Mouse (Mus musculus): ENCODE measurements around the gene Ttc9c. TPM values are rescaled to one million over a fixed set of nuclear protein-coding genes. Genes with fewer than 3 reads are reported as not detected.

Gene Ttc9c
- 63.3 and 67.1 TPM in 2 replicates for polyA plus RNA-seq (2014; fragmentation: Nextera tagmentation; extraction: Ambion mirVana)

GRCm38 (mm10) chr19:8818801-8819595 is at the start of gene Ttc9c:
Gene Ttc9c, minus strand, starts transcription at chr19:8819333.
- H3K4me2 ChIP-seq (ENCODE audit: low read depth, severe bottlenecking) = peak within 1 kb of the TSS; percentile 82
- no peaks in the 10 kb centered on the region for H3K9me3 ChIP-seq (ENCODE audit: control insufficient read depth, low read length)
- peak within 1 kb of the TSS; percentile 98 for H3K27ac ChIP-seq (replicated peaks; ENCODE audit: low read depth, low read length)
- H3K27me3 ChIP-seq (ENCODE audit: control insufficient read depth, insufficient read depth, low read length) = no peaks in the 10 kb centered on the region
- H3K4me1 ChIP-seq (ENCODE audit: control insufficient read depth, insufficient read depth, low read length) = peaks cover 14% of the 10 kb centered on the region
- peak within 1 kb of the TSS; percentile 95 for H3K9ac ChIP-seq (ENCODE audit: low read length)
- peaks cover 13% of the 10 kb centered on the region; the same call in 1 of the 2 replicates for H3K36me3 ChIP-seq (ENCODE audit: control insufficient read depth, insufficient read depth, low read length)
- ATAC-seq (ENCODE audit: insufficient number of reproducible peaks, low FRiP score, low TSS enrichment, low read depth) (peak; percentile 95), DNase-seq (ENCODE audit: low spot score) (peak; percentile 98)
- under 1% methylated on average over 33 of the region's 33 CpGs for whole genome bisulfite sequencing
- H3K4me3 ChIP-seq (ENCODE audit: low read depth, low read length) = peak within 1 kb of the TSS; percentile 100

GRCm38 (mm10) chr19:8864265-8864664 is 45.1 kb upstream of the Ttc9c start:
- no peak overlapping the region for H3K9ac ChIP-seq (ENCODE audit: low read length)
- DNase-seq (ENCODE audit: low spot score) (no peak), ATAC-seq (ENCODE audit: insufficient number of reproducible peaks, low FRiP score, low TSS enrichment, low read depth) (no peak)
- no peak overlapping the region for H3K27ac ChIP-seq (replicated peaks; ENCODE audit: low read depth, low read length)
- no peaks in the 10 kb centered on the region for H3K9me3 ChIP-seq (ENCODE audit: control insufficient read depth, low read length)
- 83% methylated on average over 6 of the region's 6 CpGs for WGBS
- no peak overlapping the region for H3K4me3 ChIP-seq (ENCODE audit: low read depth, low read length)
- no peaks in the 10 kb centered on the region for H3K36me3 ChIP-seq (ENCODE audit: control insufficient read depth, insufficient read depth, low read length)
- H3K27me3 ChIP-seq (ENCODE audit: control insufficient read depth, insufficient read depth, low read length) = no peaks in the 10 kb centered on the region
- no peak overlapping the region for H3K4me2 ChIP-seq (ENCODE audit: low read depth, severe bottlenecking)
- H3K4me1 ChIP-seq (ENCODE audit: control insufficient read depth, insufficient read depth, low read length) = no peaks in the 10 kb centered on the region

- Histone ChIP-seq H3K4me3 (ENCODE audit: low read depth, low read length) (no peak overlapping the region), H3K4me2 (ENCODE audit: low read depth, severe bottlenecking) (no peak overlapping the region), H3K9ac (ENCODE audit: low read length) (no peak overlapping the region), H3K4me1 (ENCODE audit: control insufficient read depth, insufficient read depth, low read length) (no peaks in the 10 kb centered on the region), H3K27ac (replicated peaks; ENCODE audit: low read depth, low read length) (no peak overlapping the region), H3K27me3 (ENCODE audit: control insufficient read depth, insufficient read depth, low read length) (no peaks in the 10 kb centered on the region), H3K9me3 (ENCODE audit: control insufficient read depth, low read length) (no peaks in the 10 kb centered on the region), H3K36me3 (ENCODE audit: control insufficient read depth, insufficient read depth, low read length) (no peaks in the 10 kb centered on the region)
- ATAC-seq (ENCODE audit: insufficient number of reproducible peaks, low FRiP score, low TSS enrichment, low read depth) (no peak), DNase-seq (ENCODE audit: low spot score) (no peak)
- WGBS = 16% methylated on average over 1 of the region's 1 CpGs
Measured at GRCm38 (mm10) chr19:8859018-8859417, 39.9 kb upstream of the Ttc9c start.

- DNase-seq (ENCODE audit: low spot score) = peak; percentile 45
- WGBS = 39% methylated on average over 4 of the region's 4 CpGs
Measured at GRCm38 (mm10) chr19:8857689-8858088, 38.6 kb upstream of the Ttc9c start.

GRCm38 (mm10) chr19:8853117-8853516 is 34.0 kb upstream of the Ttc9c start:
- no peak for DNase-seq (ENCODE audit: low spot score)
- ATAC-seq (ENCODE audit: insufficient number of reproducible peaks, low FRiP score, low TSS enrichment, low read depth) = no peak
- H3K27ac ChIP-seq (replicated peaks; ENCODE audit: low read depth, low read length) = no peak overlapping the region
- 0 out of 2 replicates have a peak, but pooled peaks cover 4% of the 10 kb centered on the region for H3K4me1 ChIP-seq (ENCODE audit: control insufficient read depth, insufficient read depth, low read length)
- H3K4me3 ChIP-seq (ENCODE audit: low read depth, low read length) = no peak overlapping the region
- H3K36me3 ChIP-seq (ENCODE audit: control insufficient read depth, insufficient read depth, low read length) = 0 out of 2 replicates have a peak, but pooled peaks cover 2% of the 10 kb centered on the region
- H3K9ac ChIP-seq (ENCODE audit: low read length) = no peak overlapping the region
- H3K9me3 ChIP-seq (ENCODE audit: control insufficient read depth, low read length) = no peaks in the 10 kb centered on the region
- 88% methylated on average over 3 of the region's 3 CpGs for WGBS
- no peaks in the 10 kb centered on the region for H3K27me3 ChIP-seq (ENCODE audit: control insufficient read depth, insufficient read depth, low read length)
- H3K4me2 ChIP-seq (ENCODE audit: low read depth, severe bottlenecking) = no peak overlapping the region

More at GRCm38 (mm10) chr19:8857689-8858088, 38.6 kb upstream of the Ttc9c start:
- Histone ChIP-seq H3K9me3 (ENCODE audit: control insufficient read depth, low read length) (no peaks in the 10 kb centered on the region), H3K9ac (ENCODE audit: low read length) (no peak overlapping the region), H3K36me3 (ENCODE audit: control insufficient read depth, insufficient read depth, low read length) (no peaks in the 10 kb centered on the region), H3K4me2 (ENCODE audit: low read depth, severe bottlenecking) (no peak overlapping the region), H3K27ac (replicated peaks; ENCODE audit: low read depth, low read length) (no peak overlapping the region), H3K4me1 (ENCODE audit: control insufficient read depth, insufficient read depth, low read length) (no peaks in the 10 kb centered on the region), H3K27me3 (ENCODE audit: control insufficient read depth, insufficient read depth, low read length) (no peaks in the 10 kb centered on the region), H3K4me3 (ENCODE audit: low read depth, low read length) (no peak overlapping the region)
- no peak for ATAC-seq (ENCODE audit: insufficient number of reproducible peaks, low FRiP score, low TSS enrichment, low read depth)

- no peak for ATAC-seq (ENCODE audit: insufficient number of reproducible peaks, low FRiP score, low TSS enrichment, low read depth)
- Histone ChIP-seq H3K9me3 (ENCODE audit: control insufficient read depth, low read length) (no peaks in the 10 kb centered on the region), H3K4me2 (ENCODE audit: low read depth, severe bottlenecking) (no peak overlapping the region), H3K36me3 (ENCODE audit: control insufficient read depth, insufficient read depth, low read length) (peaks cover 6% of the 10 kb centered on the region), H3K4me3 (ENCODE audit: low read depth, low read length) (no peak overlapping the region), H3K4me1 (ENCODE audit: control insufficient read depth, insufficient read depth, low read length) (0 out of 2 replicates have a peak, but pooled peaks cover 4% of the 10 kb centered on the region), H3K27ac (replicated peaks; ENCODE audit: low read depth, low read length) (no peak overlapping the region), H3K9ac (ENCODE audit: low read length) (no peak overlapping the region; the same call in 1 of the 2 replicates), H3K27me3 (ENCODE audit: control insufficient read depth, insufficient read depth, low read length) (no peaks in the 10 kb centered on the region)
- WGBS = 54% methylated on average over 10 of the region's 10 CpGs
- no peak for DNase-seq (ENCODE audit: low spot score)
Measured at GRCm38 (mm10) chr19:8852236-8852928, 33.2 kb upstream of the Ttc9c start.

GRCm38 (mm10) chr19:8851639-8852038 is 32.5 kb upstream of the Ttc9c start:
- Histone ChIP-seq H3K9me3 (ENCODE audit: control insufficient read depth, low read length) (no peaks in the 10 kb centered on the region), H3K36me3 (ENCODE audit: control insufficient read depth, insufficient read depth, low read length) (peaks cover 8% of the 10 kb centered on the region), H3K9ac (ENCODE audit: low read length) (no peak overlapping the region), H3K27ac (replicated peaks; ENCODE audit: low read depth, low read length) (no peak overlapping the region), H3K4me2 (ENCODE audit: low read depth, severe bottlenecking) (no peak overlapping the region), H3K27me3 (ENCODE audit: control insufficient read depth, insufficient read depth, low read length) (no peaks in the 10 kb centered on the region), H3K4me3 (ENCODE audit: low read depth, low read length) (no peak overlapping the region), H3K4me1 (ENCODE audit: control insufficient read depth, insufficient read depth, low read length) (0 out of 2 replicates have a peak, but pooled peaks cover 4% of the 10 kb centered on the region)
- DNase-seq (ENCODE audit: low spot score) (no peak), ATAC-seq (ENCODE audit: insufficient number of reproducible peaks, low FRiP score, low TSS enrichment, low read depth) (no peak)
- WGBS = 52% methylated on average over 7 of the region's 7 CpGs

GRCm38 (mm10) chr19:8850402-8850901 is 31.3 kb upstream of the Ttc9c start, which contains the start of gene Lrrn4cl:
Gene Lrrn4cl, plus strand, starts transcription at chr19:8850768.
- Histone ChIP-seq H3K4me2 (ENCODE audit: low read depth, severe bottlenecking) (no peak within 1 kb of the TSS), H3K4me3 (ENCODE audit: low read depth, low read length) (no peak within 1 kb of the TSS), H3K27ac (replicated peaks; ENCODE audit: low read depth, low read length) (no peak within 1 kb of the TSS), H3K4me1 (ENCODE audit: control insufficient read depth, insufficient read depth, low read length) (0 out of 2 replicates have a peak, but pooled peaks cover 4% of the 10 kb centered on the region), H3K9ac (ENCODE audit: low read length) (no peak within 1 kb of the TSS), H3K36me3 (ENCODE audit: control insufficient read depth, insufficient read depth, low read length) (peaks cover 13% of the 10 kb centered on the region), H3K27me3 (ENCODE audit: control insufficient read depth, insufficient read depth, low read length) (no peaks in the 10 kb centered on the region), H3K9me3 (ENCODE audit: control insufficient read depth, low read length) (no peaks in the 10 kb centered on the region)
- ATAC-seq (ENCODE audit: insufficient number of reproducible peaks, low FRiP score, low TSS enrichment, low read depth) (no peak), DNase-seq (ENCODE audit: low spot score) (no peak)
- WGBS = 16% methylated on average over 7 of the region's 7 CpGs

All from limb, embryonic 11.5 days (tissue).